Mouse (Mus musculus) midbrain, embryonic 11.5 days (tissue): ENCODE data around the gene Psmb5. TPM values are rescaled to one million over a fixed set of nuclear protein-coding genes. Genes with fewer than 3 reads are reported as not detected.

Experiments
- microRNA counts: library from miRNA; unstranded; fragments of <30 nt; microRNA quantifications from one replicate; lab custom pipeline; 2015
- microRNA-seq: library from miRNA; unstranded; fragments of <30 nt; microRNA quantifications from one replicate; pipeline ENCODE4, GENCODE M21; 2017
- polyA plus RNA-seq: library from polyadenylated mRNA; unstranded; fragments of >200 nt; fragmentation: Nextera tagmentation; extraction: Ambion mirVana; gene quantifications from 2 replicates; pipeline ENCODE4 v1.2.1, GENCODE M21; 2014

The Psmb5 gene
- polyA plus RNA-seq, 1 experiment from 2014 or later = 453 TPM

MicroRNAs encoded within 50 kb of the gene (microRNA counts, 519-probe panel; counts per million panel counts)
- microRNA mmu-miR-686 (lab: Ali Mortazavi, UCI) = not detected

Small RNA genes lying within 50 kb of the gene (microRNA-seq; reads per million reads assigned to microRNA genes)
- gene Mir686 (not detected), gene Mir6948 (1.7 reads per million)

Other genes starting within 250 kb of the Psmb5 start
- 4.3 and 4.7 TPM in 2 replicates for gene Slc7a7, start 200.2 kb downstream of the Psmb5 start, polyA plus RNA-seq
- 238 and 253 TPM in 2 replicates for gene Mrpl52, start 191.1 kb downstream of the Psmb5 start, polyA plus RNA-seq
- gene Mmp14, start 186.4 kb downstream of the Psmb5 start, polyA plus RNA-seq = 57.4 and 57.5 TPM in 2 replicates
- gene Lrp10, start 153.9 kb downstream of the Psmb5 start, polyA plus RNA-seq = 15.8 and 19.5 TPM in 2 replicates
- 33.6 and 34.4 TPM in 2 replicates for gene Rem2, start 141.9 kb downstream of the Psmb5 start, polyA plus RNA-seq
- gene Prmt5, start 100.5 kb downstream of the Psmb5 start, polyA plus RNA-seq = 137 and 139 TPM in 2 replicates
- 35.3 and 41.9 TPM in 2 replicates for gene Haus4, start 63.4 kb downstream of the Psmb5 start, polyA plus RNA-seq
- gene Ajuba, start 40.5 kb downstream of the Psmb5 start, polyA plus RNA-seq = 24.3 and 25.1 TPM in 2 replicates
- 5.9 and 8.5 TPM in 2 replicates for gene 4931414P19Rik, start 12.0 kb downstream of the Psmb5 start, polyA plus RNA-seq
- gene Psmb11, start 3.4 kb upstream of the Psmb5 start, polyA plus RNA-seq = 0.04 TPM in 1 of 2 replicates, not detected in the other
- not detected in 2 replicates for gene Gm17606, start 22.9 kb upstream of the Psmb5 start, polyA plus RNA-seq
- 5.8 and 6.9 TPM in 2 replicates for gene Cdh24, start 23.3 kb upstream of the Psmb5 start, polyA plus RNA-seq
- gene 1700123O20Rik, start 68.2 kb upstream of the Psmb5 start, polyA plus RNA-seq = 95.7 and 96.7 TPM in 2 replicates
- 139 and 145 TPM in 2 replicates for gene Acin1, start 68.9 kb upstream of the Psmb5 start, polyA plus RNA-seq
- gene Gm29776, start 80.8 kb upstream of the Psmb5 start, polyA plus RNA-seq = 0.11 and 0.22 TPM in 2 replicates
- gene Cebpe, start 94.2 kb upstream of the Psmb5 start, polyA plus RNA-seq = 0.12 TPM in 1 of 2 replicates, not detected in the other
- 2.8 and 3.0 TPM in 2 replicates for gene Slc7a8, start 163.9 kb upstream of the Psmb5 start, polyA plus RNA-seq
- not detected in 2 replicates for gene Rnf212b, start 196.1 kb upstream of the Psmb5 start, polyA plus RNA-seq